Mouse (Mus musculus) testis, adult 2 months (tissue): Measurements from ENCODE around the gene Olfr1513. TPM values are rescaled to one million over a fixed set of nuclear protein-coding genes. Genes with fewer than 3 reads are reported as not detected.
"Not testable (repeated sequence)": the region's sequence is repeated elsewhere in the genome, so short reads cannot be mapped to it uniquely, and the experiment has no call there.

Experiments
- H3K27ac ChIP-seq: fragments of 200-500 bp; 2 replicates; pipeline ENCODE4 v1.5.1; 2012; ENCODE audit warnings: low read depth, low read length; ENCODE audit not compliant: control insufficient read depth, insufficient read depth
- H3K27me3 ChIP-seq: fragments of 200-500 bp; 2 replicates; pipeline ENCODE4 v1.6.1; 2012; ENCODE audit warnings: mild to moderate bottlenecking, low read length, moderate library complexity; ENCODE audit not compliant: control insufficient read depth, insufficient read depth
- H3K36me3 ChIP-seq: fragments of 200-500 bp; 2 replicates; pipeline ENCODE4 v1.6.1; 2012; ENCODE audit warnings: mild to moderate bottlenecking, low read length; ENCODE audit not compliant: control insufficient read depth, insufficient read depth
- H3K4me1 ChIP-seq: fragments of 200-500 bp; 2 replicates; pipeline ENCODE4 v1.6.1; 2012; ENCODE audit warnings: low read length; ENCODE audit not compliant: control insufficient read depth, insufficient read depth
- H3K4me3 ChIP-seq: fragments of 200-500 bp; 2 replicates; pipeline ENCODE4 v1.5.1; 2012; ENCODE audit warnings: low read depth, mild to moderate bottlenecking, low read length, moderate library complexity, mixed read lengths; ENCODE audit not compliant: control insufficient read depth
- CTCF ChIP-seq: fragments of 200-500 bp; IDR thresholded peaks from 2 replicates; pipeline ENCODE4 v1.5.1; 2012; ENCODE audit warnings: low read depth, mild to moderate bottlenecking, inconsistent platforms, low read length, moderate library complexity; ENCODE audit not compliant: control insufficient read depth, insufficient read depth, insufficient replicate concordance
- POLR2A ChIP-seq: fragments of 200-500 bp; IDR thresholded peaks from 2 replicates; pipeline ENCODE4 v1.6.1; 2012; ENCODE audit warnings: low read depth, mild to moderate bottlenecking, inconsistent platforms, low read length, moderate library complexity; ENCODE audit not compliant: control insufficient read depth
- polyA plus RNA-seq: library from polyadenylated mRNA; depleted of rRNA; stranded (reverse); fragments of >200 nt; gene quantifications from 2 replicates; pipeline ENCODE4 v1.2.3, GENCODE M21; 2012

Olfr1513 gene
- polyA plus RNA-seq, 1 experiment: not detected

DNA sequence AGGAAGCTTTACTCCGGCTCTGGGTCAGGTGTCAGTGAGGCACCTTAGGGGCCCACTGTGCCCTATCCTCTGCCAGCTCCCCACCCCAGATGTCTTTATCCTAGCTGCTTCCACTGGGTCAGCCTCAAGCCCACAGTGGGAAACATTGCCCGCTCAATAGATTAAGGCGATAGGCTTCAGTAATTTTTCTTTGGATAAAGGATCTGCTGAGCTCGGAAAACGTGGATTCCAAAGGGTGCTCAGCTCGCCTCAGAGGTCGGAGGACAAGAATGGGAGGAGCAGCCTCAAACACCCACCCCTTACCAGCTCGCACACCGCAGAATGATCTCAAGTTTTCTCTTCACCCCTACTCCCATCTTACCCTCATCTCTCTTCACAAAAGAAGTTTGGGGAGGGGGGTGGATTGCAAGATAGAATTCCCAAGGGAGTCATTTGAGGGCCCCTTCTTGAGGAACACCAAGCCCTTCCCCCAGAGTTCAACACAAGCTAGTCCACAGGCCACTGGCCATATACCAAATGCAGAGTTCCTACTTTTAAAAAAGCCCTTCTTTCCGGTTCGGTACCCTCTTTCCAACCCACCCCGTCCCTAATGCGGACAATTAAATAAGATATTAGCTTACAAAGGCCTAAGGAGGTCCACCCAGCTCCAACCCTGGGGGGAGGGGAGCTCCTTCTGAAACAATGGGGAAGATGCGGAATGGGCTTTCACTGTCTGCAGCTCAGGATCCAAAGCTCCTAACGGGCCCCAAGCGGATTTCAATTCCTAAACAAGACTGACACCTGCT lies 39.6 kb downstream of the Olfr1513 start:
- Histone ChIP-seq H3K27ac (no peak overlapping the region), H3K36me3 (no peaks in the 10 kb centered on the region), H3K27me3 (no peaks in the 10 kb centered on the region), H3K4me1 (peaks cover 21% of the 10 kb centered on the region), H3K4me3 (peak overlapping the region; percentile 47; the same call in 1 of the 2 replicates)
- no peak for TF ChIP-seq POLR2A
- no peak for TF ChIP-seq CTCF

DNA sequence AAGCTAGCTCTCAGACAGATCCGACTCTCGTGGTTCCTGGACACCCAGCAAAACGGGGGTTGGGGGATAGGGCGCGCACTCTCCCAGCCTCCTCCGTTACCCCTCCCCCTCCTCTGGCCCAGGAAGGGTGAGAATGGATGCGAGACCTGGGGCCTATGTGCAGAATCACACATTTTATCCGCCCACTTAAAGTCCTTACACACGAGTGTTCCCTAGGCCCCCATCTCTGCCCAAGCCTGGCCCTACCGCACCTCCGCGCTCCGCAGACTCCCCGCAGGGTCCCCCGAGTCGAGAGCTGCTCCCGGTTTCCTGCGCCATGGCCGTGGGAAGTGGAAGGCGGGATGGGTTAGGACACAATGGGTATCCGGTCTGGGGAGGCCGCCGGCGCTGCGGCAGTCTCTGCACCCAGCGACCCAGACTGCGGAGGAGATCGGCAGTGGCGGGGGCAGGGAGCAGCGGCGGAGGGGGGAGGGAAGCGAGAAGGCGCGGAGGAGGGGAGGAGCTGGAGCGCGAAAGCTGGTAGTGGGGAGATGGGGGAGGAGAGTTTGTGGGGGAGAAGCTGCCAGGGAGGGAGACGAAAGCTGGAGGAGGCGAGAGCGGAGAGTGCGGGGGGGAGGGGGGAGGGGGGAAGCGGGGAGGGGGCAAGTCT lies 40.3 kb downstream of the Olfr1513 start:
- Histone ChIP-seq H3K27ac (no peak overlapping the region), H3K4me1 (peaks cover 21% of the 10 kb centered on the region), H3K4me3 (peak overlapping the region; percentile 78), H3K36me3 (no peaks in the 10 kb centered on the region), H3K27me3 (no peaks in the 10 kb centered on the region)
- no peak for TF ChIP-seq CTCF
- no peak for TF ChIP-seq POLR2A

DNA sequence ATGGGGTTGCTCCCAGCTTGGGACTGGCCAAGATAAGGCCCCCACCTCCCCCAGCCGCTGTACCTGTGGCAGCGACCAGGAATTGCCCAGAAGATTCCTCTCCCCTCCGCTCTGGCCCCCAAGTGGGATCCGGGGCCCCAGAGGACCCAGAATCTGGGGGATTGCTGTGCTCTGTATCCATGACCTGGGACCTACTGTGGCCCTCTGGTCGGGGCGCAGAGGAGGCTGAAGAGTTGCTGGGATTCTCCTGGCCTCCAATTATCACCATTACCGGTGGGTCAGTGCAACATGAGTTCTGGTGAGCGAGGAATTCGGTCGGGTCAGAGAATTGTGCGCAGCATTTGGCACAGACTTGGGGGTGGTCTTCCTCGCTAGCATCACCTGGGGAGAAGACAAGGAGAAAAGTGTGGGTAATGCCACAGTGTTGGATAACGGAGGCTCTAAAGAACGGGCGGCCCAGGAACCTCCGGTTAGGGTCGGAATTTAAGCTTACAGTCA lies 40.9 kb downstream of the Olfr1513 start:
- Histone ChIP-seq H3K36me3 (no peaks in the 10 kb centered on the region), H3K27ac (no peak overlapping the region), H3K27me3 (no peaks in the 10 kb centered on the region), H3K4me1 (peaks cover 21% of the 10 kb centered on the region), H3K4me3 (peak overlapping the region; percentile 78)
- TF ChIP-seq POLR2A: no peak
- no peak for TF ChIP-seq CTCF

DNA sequence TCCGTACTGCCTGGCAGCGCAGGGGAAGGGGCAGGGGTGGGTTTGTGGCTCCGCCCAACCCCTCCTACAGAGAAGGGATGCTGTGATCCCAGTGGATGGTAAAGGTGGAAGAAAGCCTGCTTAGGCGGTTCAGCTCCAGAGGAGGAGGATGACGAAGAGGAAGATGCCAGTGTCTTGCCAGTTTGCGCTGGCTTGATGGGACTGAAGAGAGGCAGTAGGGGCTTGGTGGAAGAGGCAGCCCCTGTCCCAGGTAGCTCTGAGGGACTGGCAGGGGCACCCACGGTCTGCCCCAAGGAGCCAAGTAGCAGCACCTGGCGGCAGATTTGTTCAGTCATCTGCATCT lies 41.4 kb downstream of the Olfr1513 start:
- peaks cover 21% of the 10 kb centered on the region for H3K4me1 ChIP-seq
- H3K4me3 ChIP-seq: no peak overlapping the region; the same call in 1 of the 2 replicates
- TF ChIP-seq POLR2A (no peak), CTCF (no peak)
- H3K27ac ChIP-seq: no peak overlapping the region
- H3K36me3 ChIP-seq: no peaks in the 10 kb centered on the region
- H3K27me3 ChIP-seq: no peaks in the 10 kb centered on the region

DNA sequence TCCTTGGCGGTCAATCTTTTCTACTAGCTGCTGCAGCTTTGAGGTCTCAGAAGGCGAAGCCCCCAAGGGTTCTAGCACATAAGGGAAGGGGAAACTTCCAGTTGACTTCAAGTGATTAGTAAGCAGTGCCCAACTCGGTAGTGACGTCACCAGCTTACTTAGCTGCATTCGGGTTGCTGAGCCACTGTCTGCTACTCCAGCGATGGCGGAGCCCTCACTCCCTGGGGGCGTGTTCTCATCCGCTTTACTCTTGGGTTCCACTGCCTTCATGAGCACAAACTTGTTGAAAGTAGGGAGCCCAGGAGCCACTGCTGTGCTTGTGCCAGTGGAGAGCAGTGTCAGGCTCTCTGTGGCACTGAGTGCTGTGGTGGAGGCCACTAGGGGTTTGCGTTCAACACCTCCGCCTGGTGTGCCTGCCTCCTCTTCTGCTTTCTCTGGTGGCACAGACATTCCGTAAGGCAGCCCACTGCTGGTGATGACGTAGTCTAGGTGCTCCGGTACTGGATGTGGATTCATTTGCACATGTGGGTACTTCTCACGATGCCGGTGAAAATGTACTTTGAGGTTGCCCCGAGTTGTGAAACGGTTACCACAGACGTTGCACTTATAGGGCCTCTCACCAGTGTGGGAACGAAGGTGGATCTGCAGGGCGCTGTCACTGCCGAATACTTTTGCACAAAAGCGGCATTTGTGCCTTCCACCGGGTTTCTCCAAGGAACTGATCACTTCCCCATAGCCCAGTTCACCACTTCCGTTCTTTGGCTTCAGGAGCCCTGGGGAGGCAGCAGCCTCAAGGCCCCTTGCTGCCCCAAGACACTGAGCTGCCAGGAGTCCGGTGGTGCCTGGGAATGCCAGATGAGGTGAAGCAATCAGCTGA lies 42.0 kb downstream of the Olfr1513 start:
- peaks cover 21% of the 10 kb centered on the region for H3K4me1 ChIP-seq
- TF ChIP-seq CTCF: no peak
- TF ChIP-seq POLR2A: no peak

DNA sequence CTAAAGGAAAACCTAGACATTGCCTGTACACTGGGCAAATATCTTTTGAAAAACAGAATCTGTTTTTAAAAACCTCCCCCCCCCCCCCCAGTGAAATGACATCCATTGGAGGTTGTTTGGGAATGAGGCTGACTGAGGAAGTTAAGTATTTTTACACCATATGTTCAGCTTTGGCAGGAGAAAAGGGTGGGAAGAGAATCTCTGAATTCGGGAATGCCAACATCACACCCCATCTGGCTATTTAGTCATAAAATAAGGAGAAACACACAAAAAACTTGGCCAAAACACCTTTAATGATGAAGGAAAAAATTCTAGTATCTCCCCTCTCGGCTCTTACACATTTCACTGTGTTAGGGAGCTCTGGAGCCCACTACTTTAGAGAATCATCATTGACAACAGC lies 45.3 kb downstream of the Olfr1513 start:
- Histone ChIP-seq H3K27me3 (no peaks in the 10 kb centered on the region), H3K4me3 (no peak overlapping the region), H3K36me3 (no peaks in the 10 kb centered on the region), H3K4me1 (peaks cover 16% of the 10 kb centered on the region), H3K27ac (no peak overlapping the region)
- no peak for TF ChIP-seq CTCF
- TF ChIP-seq POLR2A: no peak

More for the DNA sequence above, 42.0 kb downstream of the Olfr1513 start:
- Histone ChIP-seq H3K36me3 (no peaks in the 10 kb centered on the region), H3K27ac (no peak overlapping the region), H3K4me3 (peak overlapping the region; percentile 28), H3K27me3 (no peaks in the 10 kb centered on the region)

DNA sequence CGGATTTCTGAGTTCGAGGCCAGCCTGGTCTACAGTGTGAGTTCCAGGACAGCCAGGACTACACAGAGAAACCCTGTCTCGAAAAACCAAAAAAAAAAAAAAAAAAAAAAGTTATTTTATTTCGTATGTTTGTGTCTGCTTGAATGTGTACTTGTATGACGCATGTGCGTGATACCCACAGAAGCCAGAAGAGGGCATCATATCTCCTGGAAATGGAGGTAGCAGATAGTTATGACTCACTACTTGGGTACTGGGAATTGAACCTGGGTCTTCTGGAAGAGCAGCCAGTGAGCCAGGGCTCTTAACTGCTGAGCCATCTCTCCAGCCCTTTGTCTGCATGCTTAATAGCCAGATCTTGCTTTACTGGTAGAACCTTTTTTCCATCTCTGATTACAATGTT lies 45.9 kb downstream of the Olfr1513 start:
- H3K4me3 ChIP-seq, H3K27ac ChIP-seq, H3K27me3 ChIP-seq, H3K36me3 ChIP-seq: not testable (repeated sequence)
- H3K4me1 ChIP-seq: peaks cover 14% of the 10 kb centered on the region
